Mouse (Mus musculus) hematopoietic stem cell, adult 5-6 weeks (primary cell): ENCODE results near the gene Zg16. TPM values are rescaled to one million over a fixed set of nuclear protein-coding genes. Genes with fewer than 3 reads are reported as not detected.

Source experiments
- total RNA-seq: library from RNA; stranded (forward); fragments of 172-1452, 232-1000 nt; gene quantifications from 2 replicates; pipeline ENCODE4 v1.2.3, GENCODE M21; 2017

The Zg16 gene
- total RNA-seq, 1 experiment from 2014 or later, result 5.7 TPM

Other genes with a start within 250 kb of the Zg16 start
- gene Doc2a, start 239.9 kb downstream of the Zg16 start, total RNA-seq, result not detected in 2 replicates
- 128 and 398 TPM in 2 replicates for gene Hirip3, start 225.4 kb downstream of the Zg16 start, total RNA-seq
- 33.2 and 35.6 TPM in 2 replicates for gene Ino80e, start 225.0 kb downstream of the Zg16 start, total RNA-seq
- 31.7 and 32.7 TPM in 2 replicates for gene Taok2, start 202.6 kb downstream of the Zg16 start, total RNA-seq
- gene Tmem219, start 164.4 kb downstream of the Zg16 start, total RNA-seq, result 14.5 and 25.6 TPM in 2 replicates
- 9.3 and 15.8 TPM in 2 replicates for gene Kctd13, start 158.4 kb downstream of the Zg16 start, total RNA-seq
- not detected in 2 replicates for gene Asphd1, start 137.7 kb downstream of the Zg16 start, total RNA-seq
- 0.25 and 0.63 TPM in 2 replicates for gene Sez6l2, start 136.8 kb downstream of the Zg16 start, total RNA-seq
- 33.1 and 56.3 TPM in 2 replicates for gene Cdipt, start 111.4 kb downstream of the Zg16 start, total RNA-seq
- 1.6 and 2.3 TPM in 2 replicates for gene Cdiptos, start 111.2 kb downstream of the Zg16 start, total RNA-seq
- gene Mvp, start 72.7 kb downstream of the Zg16 start, total RNA-seq, result 26.2 and 39.0 TPM in 2 replicates
- not detected in 2 replicates for gene Pagr1b, start 70.8 kb downstream of the Zg16 start, total RNA-seq
- gene Pagr1a, start 70.0 kb downstream of the Zg16 start, total RNA-seq, result 3.7 and 9.9 TPM in 2 replicates
- gene Gm42742, start 66.2 kb downstream of the Zg16 start, total RNA-seq, result 35.6 and 38.7 TPM in 2 replicates
- 0.30 and 0.69 TPM in 2 replicates for gene Prrt2, start 66.1 kb downstream of the Zg16 start, total RNA-seq
- 53.3 and 65.4 TPM in 2 replicates for gene Maz, start 60.3 kb downstream of the Zg16 start, total RNA-seq
- 74.5 and 90.1 TPM in 2 replicates for gene Kif22, start 44.9 kb downstream of the Zg16 start, total RNA-seq
- 30.3 and 42.1 TPM in 2 replicates for gene AI467606, start 4.0 kb upstream of the Zg16 start, total RNA-seq
- gene Qprt, start 34.9 kb upstream of the Zg16 start, total RNA-seq, result 2.3 and 2.7 TPM in 2 replicates
- gene Spn, start 50.5 kb upstream of the Zg16 start, total RNA-seq, result 311 and 346 TPM in 2 replicates
- 32.0 and 63.9 TPM in 2 replicates for gene Cd2bp2, start 108.7 kb upstream of the Zg16 start, total RNA-seq
- 33.2 and 36.4 TPM in 2 replicates for gene Tbc1d10b, start 121.1 kb upstream of the Zg16 start, total RNA-seq
- 8.3 and 23.4 TPM in 2 replicates for gene Mylpf, start 121.6 kb upstream of the Zg16 start, total RNA-seq
- gene Zfp553, start 145.7 kb upstream of the Zg16 start, total RNA-seq, result 19.8 and 29.2 TPM in 2 replicates
- 145 and 165 TPM in 2 replicates for gene Sept1, start 145.8 kb upstream of the Zg16 start, total RNA-seq
- 3.9 and 10.2 TPM in 2 replicates for gene Zfp771, start 156.9 kb upstream of the Zg16 start, total RNA-seq
- 59.0 and 60.5 TPM in 2 replicates for gene Dctpp1, start 173.4 kb upstream of the Zg16 start, total RNA-seq
- gene Sephs2, start 186.7 kb upstream of the Zg16 start, total RNA-seq, result 76.8 and 79.8 TPM in 2 replicates
- 13.7 and 23.1 TPM in 2 replicates for gene Itgal, start 208.9 kb upstream of the Zg16 start, total RNA-seq